Comparison of ENCODE assay signal across 13 mouse cellular contexts in the genomic region with DNA sequence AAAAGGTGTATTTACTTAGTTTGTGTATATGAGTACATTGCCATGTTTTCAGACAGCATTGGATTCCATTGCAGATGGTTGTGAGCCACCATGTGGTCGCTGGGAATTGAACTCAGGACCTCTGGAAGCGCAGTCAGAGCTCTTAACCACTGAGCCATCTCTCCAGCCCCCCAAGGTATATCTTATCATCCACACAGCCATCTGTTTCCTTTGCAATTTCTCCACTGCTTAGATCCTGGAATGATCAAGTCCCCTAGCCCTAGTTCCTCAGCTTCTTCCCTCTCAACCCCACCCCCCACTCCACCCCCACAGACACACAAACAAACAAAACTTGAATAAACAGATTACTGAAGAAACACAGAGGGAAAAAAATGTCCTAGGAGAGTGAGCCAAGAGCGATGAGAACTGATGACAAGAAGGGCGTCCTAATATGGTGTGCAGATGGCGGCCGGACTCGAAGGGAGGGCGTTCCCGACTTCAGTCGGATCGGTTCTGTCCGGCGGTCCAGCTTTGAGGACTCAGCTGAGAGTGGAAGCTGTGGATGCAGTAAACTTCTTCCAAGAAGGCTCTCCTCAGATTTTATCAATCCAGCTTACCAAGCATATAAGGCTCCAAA.
DNase-seq lines count a peak whose midpoint lies in the region; ATAC-seq and TF ChIP-seq lines count a peak whose summit lies in the region.
"Had no signal": no experiment of that assay in that cellular context is flagged by ENCODE, and none has a peak within 500 bp of the region (broad histone marks: within the 10 kb centered on the region; RNA-seq: fewer than 3 reads in every experiment).

No protein-coding gene starts in this region.

- no peaks in the 10 kb centered on the region for H3K9me3 ChIP-seq in lung, embryonic 15.5 days
- no peaks in the 10 kb centered on the region for H3K9me3 ChIP-seq in stomach, embryonic 16.5 days (replicated peaks; ENCODE audit: control insufficient read depth, low read length)
- no peaks in the 10 kb centered on the region for H3K9me3 ChIP-seq in neural tube, embryonic 15.5 days (replicated peaks)
- no peaks in the 10 kb centered on the region for H3K9me3 ChIP-seq in hindbrain, embryonic 11.5 days (ENCODE audit: control insufficient read depth, low read length)
- H3K9me3 ChIP-seq: embryonic facial prominence, embryonic 12.5 days; forebrain, embryonic 15.5 days; heart, embryonic 13.5 days had no signal

- peak; percentile 35 for DNase-seq in kidney, adult 2 months
- no peak for DNase-seq in kidney, adult 11 months
- peak; percentile 67 for DNase-seq in heart, adult 8-10 months (ENCODE audit: low spot score)
- DNase-seq in hindbrain, embryonic 11.5 days (ENCODE audit: low spot score): no peak
- DNase-seq: cerebellum, adult 8-10 months had no signal

- peak; percentile 64 for ATAC-seq in lung, embryonic 15.5 days (ENCODE audit: borderline replicate concordance, extremely low read depth, low FRiP score, low TSS enrichment)
- peak; percentile 24; the same call in 1 of the 2 replicates for ATAC-seq in stomach, embryonic 16.5 days (ENCODE audit: insufficient read depth, low FRiP score)
- no peak for ATAC-seq in megakaryocyte, adult 5-6 weeks (ENCODE audit: poor library complexity, severe bottlenecking)
- no peak for ATAC-seq in neural tube, embryonic 15.5 days (ENCODE audit: low FRiP score)
- ATAC-seq in hindbrain, embryonic 11.5 days (ENCODE audit: low FRiP score): no peak
- ATAC-seq: forebrain, embryonic 15.5 days; inflammation-experienced regulatory T-cells, adult 6 months had no signal

- H3K4me2 ChIP-seq in lung, embryonic 15.5 days: no peak overlapping the region
- H3K4me2 ChIP-seq in stomach, embryonic 16.5 days (ENCODE audit: low read depth, low read length): no peak overlapping the region; the same call in 1 of the 2 replicates
- H3K4me2 ChIP-seq in neural tube, embryonic 15.5 days: no peak overlapping the region
- no peak overlapping the region for H3K4me2 ChIP-seq in hindbrain, embryonic 11.5 days (replicated peaks; ENCODE audit: low read depth, low read length)
- H3K4me2 ChIP-seq: embryonic facial prominence, embryonic 12.5 days; forebrain, embryonic 15.5 days; heart, embryonic 13.5 days had no signal

- no peak for TF ChIP-seq CTCF in kidney, adult 2 months (conservative IDR thresholded peaks at IDR 0.05; ENCODE audit: insufficient read depth, insufficient read length, low read depth, low read length)

- TF ChIP-seq POLR2A in kidney, adult 2 months (IDR thresholded peaks at IDR 0.05; ENCODE audit: low read depth, low read length): no peak

- H3K9ac ChIP-seq in lung, embryonic 15.5 days: no peak overlapping the region
- H3K9ac ChIP-seq in stomach, embryonic 16.5 days (ENCODE audit: low read length): no peak overlapping the region
- no peak overlapping the region for H3K9ac ChIP-seq in neural tube, embryonic 15.5 days (replicated peaks)
- H3K9ac ChIP-seq in hindbrain, embryonic 11.5 days (ENCODE audit: low read depth, low read length): no peak overlapping the region
- H3K9ac ChIP-seq: embryonic facial prominence, embryonic 12.5 days; forebrain, embryonic 15.5 days; heart, embryonic 13.5 days had no signal

- 0 out of 2 replicates have a peak, but pooled peaks cover 8% of the 10 kb centered on the region for H3K4me1 ChIP-seq in kidney, adult 2 months (ENCODE audit: control insufficient read depth, insufficient read depth, low read length)
- peaks cover 51% of the 10 kb centered on the region for H3K4me1 ChIP-seq in lung, embryonic 15.5 days
- H3K4me1 ChIP-seq in stomach, embryonic 16.5 days (ENCODE audit: control insufficient read depth, insufficient read depth, low read length): peaks cover 45% of the 10 kb centered on the region
- peaks cover 18% of the 10 kb centered on the region for H3K4me1 ChIP-seq in neural tube, embryonic 15.5 days
- H3K4me1 ChIP-seq in hindbrain, embryonic 11.5 days (replicated peaks; ENCODE audit: control insufficient read depth, insufficient read depth, low read length): peaks cover 2% of the 10 kb centered on the region; the same call in 1 of the 2 replicates
- H3K4me1 ChIP-seq: forebrain, embryonic 15.5 days had no signal

- WGBS in kidney, adult 2 months: 83% methylated on average over 13 of the region's 13 CpGs
- WGBS in lung, embryonic 15.5 days: 58% methylated on average over 13 of the region's 13 CpGs
- WGBS in stomach, embryonic 16.5 days: 73% methylated on average over 13 of the region's 13 CpGs
- 94% methylated on average over 13 of the region's 13 CpGs for WGBS in neural tube, embryonic 15.5 days
- WGBS in hindbrain, embryonic 11.5 days: 75% methylated on average over 13 of the region's 13 CpGs

- no peak overlapping the region for H3K4me3 ChIP-seq in kidney, adult 2 months (ENCODE audit: insufficient read depth, low read depth, low read length)
- no peak overlapping the region for H3K4me3 ChIP-seq in lung, embryonic 15.5 days
- H3K4me3 ChIP-seq in stomach, embryonic 16.5 days (replicated peaks; ENCODE audit: low read length): no peak overlapping the region
- no peak overlapping the region for H3K4me3 ChIP-seq in neural tube, embryonic 15.5 days (replicated peaks)
- H3K4me3 ChIP-seq in hindbrain, embryonic 11.5 days (ENCODE audit: low read depth, low read length): no peak overlapping the region
- H3K4me3 ChIP-seq: embryonic facial prominence, embryonic 12.5 days; forebrain, embryonic 15.5 days; heart, embryonic 13.5 days had no signal

- no peak overlapping the region for H3K27ac ChIP-seq in kidney, adult 2 months (ENCODE audit: insufficient read depth, low read depth, low read length)
- H3K27ac ChIP-seq in lung, embryonic 15.5 days: peak overlapping the region; percentile 71
- H3K27ac ChIP-seq in stomach, embryonic 16.5 days (ENCODE audit: low read length): peak overlapping the region; percentile 66
- H3K27ac ChIP-seq in neural tube, embryonic 15.5 days (replicated peaks): no peak overlapping the region
- H3K27ac ChIP-seq in hindbrain, embryonic 11.5 days (ENCODE audit: low read depth, low read length): no peak overlapping the region
- H3K27ac ChIP-seq: embryonic facial prominence, embryonic 12.5 days; forebrain, embryonic 15.5 days; heart, embryonic 13.5 days had no signal

- no peaks in the 10 kb centered on the region for H3K36me3 ChIP-seq in kidney, adult 2 months (ENCODE audit: control insufficient read depth, insufficient read depth, low read length)
- no peaks in the 10 kb centered on the region for H3K36me3 ChIP-seq in lung, embryonic 15.5 days
- no peaks in the 10 kb centered on the region for H3K36me3 ChIP-seq in stomach, embryonic 16.5 days (ENCODE audit: control insufficient read depth, insufficient read depth, low read length)
- no peaks in the 10 kb centered on the region for H3K36me3 ChIP-seq in neural tube, embryonic 15.5 days
- no peaks in the 10 kb centered on the region for H3K36me3 ChIP-seq in hindbrain, embryonic 11.5 days (ENCODE audit: control insufficient read depth, insufficient read depth, low read length)
- H3K36me3 ChIP-seq: embryonic facial prominence, embryonic 12.5 days; forebrain, embryonic 15.5 days; heart, embryonic 13.5 days had no signal

- no peaks in the 10 kb centered on the region for H3K27me3 ChIP-seq in kidney, adult 2 months (replicated peaks; ENCODE audit: control insufficient read depth, insufficient read depth, low read length)
- no peaks in the 10 kb centered on the region for H3K27me3 ChIP-seq in lung, embryonic 15.5 days
- no peaks in the 10 kb centered on the region for H3K27me3 ChIP-seq in stomach, embryonic 16.5 days (ENCODE audit: control insufficient read depth, insufficient read depth, low read length)
- H3K27me3 ChIP-seq in neural tube, embryonic 15.5 days (replicated peaks): no peaks in the 10 kb centered on the region
- H3K27me3 ChIP-seq in hindbrain, embryonic 11.5 days (ENCODE audit: control insufficient read depth, insufficient read depth, low read length): no peaks in the 10 kb centered on the region
- H3K27me3 ChIP-seq: embryonic facial prominence, embryonic 12.5 days; forebrain, embryonic 15.5 days; heart, embryonic 13.5 days had no signal

Comparison
In these comparisons a context has a peak if more than half of its experiments do, and no peak if none do; other contexts are left out.
1. DNase-seq: peak in kidney, adult 2 months (single experiment) and heart, adult 8-10 months (single experiment); none in kidney, adult 11 months (single experiment) and hindbrain, embryonic 11.5 days (single experiment).
2. H3K27ac ChIP-seq: peak in lung, embryonic 15.5 days (single experiment) and stomach, embryonic 16.5 days (single experiment); none in kidney, adult 2 months (single experiment), neural tube, embryonic 15.5 days (single experiment) and hindbrain, embryonic 11.5 days (single experiment).
3. ATAC-seq: peak in lung, embryonic 15.5 days (single experiment) and stomach, embryonic 16.5 days (single experiment); none in megakaryocyte, adult 5-6 weeks (single experiment), neural tube, embryonic 15.5 days (single experiment) and hindbrain, embryonic 11.5 days (single experiment).